Mouse (Mus musculus) forebrain, embryonic 11.5 days (tissue): Measurements from ENCODE around the gene Cxcl5. TPM values are rescaled to one million over a fixed set of nuclear protein-coding genes. Genes with fewer than 3 reads are reported as not detected.
"Not testable (repeated sequence)": the region's sequence is repeated elsewhere in the genome, so short reads cannot be mapped to it uniquely, and the experiment has no call there.

ENCODE experiments used
- ATAC-seq: fragments of 200-750 bp; cut with Nextera tagmentation; replicated peaks from 2 replicates; pipeline ENCODE4 v1.8.0; 2017; ENCODE audit warnings: moderate TSS enrichment; ENCODE audit not compliant: low FRiP score
- DNase-seq: peaks from one replicate; pipeline ENCODE4 v3.0.0-alpha.2; 2017; ENCODE audit warnings: low spot score
- H3K27ac ChIP-seq: fragments of 300-500 bp; sonication (generic); 2 replicates; pipeline ENCODE4 v1.5.1; 2014; ENCODE audit warnings: low read depth, low read length
- H3K27me3 ChIP-seq: fragments of 300-500 bp; sonication (generic); 2 replicates; pipeline ENCODE4 v1.6.1; 2014; ENCODE audit warnings: mild to moderate bottlenecking, low read length, mixed read lengths; ENCODE audit not compliant: control insufficient read depth, insufficient read depth
- H3K36me3 ChIP-seq: fragments of 300-500 bp; sonication (generic); 2 replicates; pipeline ENCODE4 v1.6.1; 2014; ENCODE audit warnings: mild to moderate bottlenecking, low read length, moderate library complexity, mixed read lengths; ENCODE audit not compliant: control insufficient read depth, insufficient read depth
- H3K4me1 ChIP-seq: fragments of 300-500 bp; sonication (generic); replicated peaks from 2 replicates; pipeline ENCODE4 v1.6.1; 2014; ENCODE audit warnings: low read length, mixed read lengths; ENCODE audit not compliant: control insufficient read depth, insufficient read depth
- H3K4me2 ChIP-seq: fragments of 300-500 bp; sonication (generic); 2 replicates; pipeline ENCODE4 v1.6.1; 2014; ENCODE audit warnings: low read depth, mild to moderate bottlenecking, low read length, moderate library complexity, mixed read lengths; ENCODE audit not compliant: severe bottlenecking
- H3K4me3 ChIP-seq: fragments of 300-500 bp; sonication (generic); 2 replicates; pipeline ENCODE4 v1.5.1; 2014; ENCODE audit warnings: low read depth, low read length
- H3K9ac ChIP-seq: fragments of 300-500 bp; sonication (generic); 2 replicates; pipeline ENCODE4 v1.6.1; 2014; ENCODE audit warnings: low read length
- H3K9me3 ChIP-seq: fragments of 300-500 bp; sonication (generic); 2 replicates; pipeline ENCODE4 v1.6.1; 2016; ENCODE audit warnings: low read length, mixed read lengths; ENCODE audit not compliant: control insufficient read depth
- WGBS: fragments of 180-500 bp; shearing (Covaris S2); extraction: QIAGEN DNeasy Blood & Tissue Kit; methylation state at CpG from one replicate; pipeline ENCODE4 v1.1.7; 2014; 5-methylcytosine and 5-hydroxymethylcytosine counted together
- microRNA-seq: library from miRNA; unstranded; fragments of <30 nt; microRNA quantifications from one replicate; pipeline ENCODE4, GENCODE M21; 2016; ENCODE audit not compliant: insufficient number of aligned reads
- polyA plus RNA-seq: library from polyadenylated mRNA; unstranded; fragments of >200 nt; fragmentation: Nextera tagmentation; extraction: Ambion mirVana; gene quantifications from 2 replicates; pipeline ENCODE4 v1.2.1, GENCODE M21; 2014

The Cxcl5 gene
- polyA plus RNA-seq, 1 experiment from 2014 or later: not detected

GRCm38 (mm10) chr5:90790074-90790502 is 30.9 kb downstream of the Cxcl5 start:
- Histone ChIP-seq H3K4me3 (no peak overlapping the region), H3K4me1 (no peaks in the 10 kb centered on the region), H3K27ac (no peak overlapping the region), H3K4me2 (no peak overlapping the region), H3K27me3 (no peaks in the 10 kb centered on the region), H3K36me3 (no peaks in the 10 kb centered on the region), H3K9ac (no peak overlapping the region), H3K9me3 (no peaks in the 10 kb centered on the region)
- no peak for DNase-seq
- WGBS: 83% methylated on average over 8 of the region's 8 CpGs
- no peak for ATAC-seq

DNA sequence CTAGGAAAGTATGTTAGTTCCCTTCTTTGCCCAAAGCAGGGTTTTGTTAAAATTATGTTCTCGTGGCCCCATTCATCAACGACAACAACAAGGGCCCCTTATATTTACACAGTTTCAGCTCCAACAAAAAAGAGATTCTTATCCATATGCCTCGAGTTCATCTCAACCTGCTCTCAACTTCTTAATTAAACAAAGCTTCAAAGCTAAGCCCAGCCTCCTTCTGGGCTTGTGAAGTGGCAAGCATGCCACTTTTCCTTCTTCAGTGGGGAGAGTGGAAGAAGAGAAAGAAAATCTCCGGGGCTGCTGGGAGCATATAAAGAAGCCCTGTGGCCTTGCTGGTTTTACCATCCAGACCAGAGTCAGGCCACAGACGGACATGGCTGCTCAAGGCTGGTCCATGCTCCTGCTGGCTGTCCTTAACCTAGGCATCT is 35.0 kb downstream of the Cxcl5 start, which contains the start of gene Cxcl15:
TSS of gene Cxcl15 (plus strand) at position 340 of the 431 bp plus-strand sequence.
- Histone ChIP-seq H3K9ac (no peak within 1 kb of the TSS), H3K27me3 (no peaks in the 10 kb centered on the region), H3K4me1 (no peaks in the 10 kb centered on the region), H3K36me3 (no peaks in the 10 kb centered on the region), H3K27ac (no peak within 1 kb of the TSS), H3K9me3 (no peaks in the 10 kb centered on the region), H3K4me3 (no peak within 1 kb of the TSS), H3K4me2 (no peak within 1 kb of the TSS)
- ATAC-seq: no peak
- 67% methylated on average over 5 of the region's 5 CpGs for WGBS
- no peak for DNase-seq

DNA sequence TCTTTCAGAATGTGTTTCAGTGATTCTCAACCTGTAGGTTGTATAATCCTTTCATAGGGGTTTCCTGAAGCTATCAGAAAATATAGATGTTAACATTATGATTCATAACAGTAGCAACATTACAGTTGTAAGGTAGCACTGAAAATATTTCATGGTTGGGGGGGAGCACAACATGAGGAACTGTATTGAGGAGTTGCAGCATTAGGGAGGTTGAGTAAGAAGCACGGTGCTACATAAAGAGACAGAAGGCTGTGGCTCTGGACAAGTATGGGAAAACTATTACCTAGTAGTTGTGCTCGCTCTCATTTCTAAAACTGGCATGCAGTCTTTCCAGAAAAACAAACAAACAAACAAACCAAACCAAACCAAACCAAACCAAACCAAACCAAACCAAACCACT is 36.2 kb downstream of the Cxcl5 start:
- not testable (repeated sequence) for H3K27me3 ChIP-seq, H3K27ac ChIP-seq, H3K36me3 ChIP-seq, DNase-seq, H3K4me1 ChIP-seq, H3K4me3 ChIP-seq, ATAC-seq, H3K4me2 ChIP-seq, H3K9me3 ChIP-seq, H3K9ac ChIP-seq
- WGBS: 91% methylated on average over 2 of the region's 2 CpGs

- Histone ChIP-seq H3K4me1 (no peaks in the 10 kb centered on the region), H3K4me3 (no peak overlapping the region), H3K4me2 (no peak overlapping the region), H3K27ac (no peak overlapping the region), H3K9me3 (no peaks in the 10 kb centered on the region), H3K9ac (no peak overlapping the region), H3K27me3 (no peaks in the 10 kb centered on the region), H3K36me3 (no peaks in the 10 kb centered on the region)
- DNase-seq (no peak), ATAC-seq (no peak)
These were observed 45.4 kb downstream of the Cxcl5 start for GRCm38 (mm10) chr5:90804574-90804973.

GRCm38 (mm10) chr5:90806050-90806449 is 46.9 kb downstream of the Cxcl5 start:
- no peaks in the 10 kb centered on the region for H3K27me3 ChIP-seq
- no peak overlapping the region for H3K9ac ChIP-seq
- DNase-seq (no peak), ATAC-seq (no peak)
- H3K27ac ChIP-seq: no peak overlapping the region
- no peaks in the 10 kb centered on the region for H3K9me3 ChIP-seq
- no peaks in the 10 kb centered on the region for H3K4me1 ChIP-seq
- H3K36me3 ChIP-seq: no peaks in the 10 kb centered on the region
- no peak overlapping the region for H3K4me2 ChIP-seq
- no peak overlapping the region for H3K4me3 ChIP-seq

- 87% methylated on average over 3 of the region's 3 CpGs for WGBS
- Histone ChIP-seq H3K4me2 (no peak overlapping the region), H3K27me3 (no peaks in the 10 kb centered on the region), H3K4me3 (no peak overlapping the region), H3K9me3 (no peaks in the 10 kb centered on the region), H3K4me1 (no peaks in the 10 kb centered on the region), H3K27ac (no peak overlapping the region), H3K36me3 (no peaks in the 10 kb centered on the region), H3K9ac (no peak overlapping the region)
- no peak for DNase-seq
- no peak for ATAC-seq
These were observed 48.2 kb downstream of the Cxcl5 start for GRCm38 (mm10) chr5:90807176-90807950.

Small RNAs within 50 kb of the gene (microRNA-seq; reads per million reads assigned to microRNA genes)
- gene Gm24322: not detected

Other genes with a start within 250 kb of the Cxcl5 start
- not detected in 2 replicates for gene Afm, start 240.4 kb upstream of the Cxcl5 start, polyA plus RNA-seq
- not detected in 2 replicates for gene 5830473C10Rik, start 198.3 kb upstream of the Cxcl5 start, polyA plus RNA-seq
- gene Rassf6, start 118.7 kb upstream of the Cxcl5 start, polyA plus RNA-seq: 0.51 and 0.52 TPM in 2 replicates
- gene Ppbp, start 9.2 kb downstream of the Cxcl5 start, polyA plus RNA-seq: 15.5 and 15.9 TPM in 2 replicates
- gene Pf4, start 13.1 kb downstream of the Cxcl5 start, polyA plus RNA-seq: 61.3 and 65.9 TPM in 2 replicates
- gene Cxcl3, start 26.7 kb downstream of the Cxcl5 start, polyA plus RNA-seq: not detected in 2 replicates
- gene Cxcl15, start 35.2 kb downstream of the Cxcl5 start, polyA plus RNA-seq: not detected in 2 replicates
- gene Cxcl1, start 131.9 kb downstream of the Cxcl5 start, polyA plus RNA-seq: not detected in 2 replicates
- not detected in 2 replicates for gene Cxcl2, start 144.5 kb downstream of the Cxcl5 start, polyA plus RNA-seq
- 78.3 and 85.0 TPM in 2 replicates for gene Mthfd2l, start 171.8 kb downstream of the Cxcl5 start, polyA plus RNA-seq